Mouse (Mus musculus) intestine, embryonic 14.5 days (tissue): ENCODE measurements around the gene Tfdp2. TPM values are rescaled to one million over a fixed set of nuclear protein-coding genes. Genes with fewer than 3 reads are reported as not detected.
A peak's percentile ranks its signal among the peaks of the same experiment; 100 is the strongest.

Source experiments
- ATAC-seq: fragments of 200-750 bp; cut with Nextera tagmentation; replicated peaks from 2 replicates; pipeline ENCODE4 v1.8.0; 2017; ENCODE audit warnings: low read depth, moderate number of reproducible peaks, moderate TSS enrichment, moderate library complexity; ENCODE audit not compliant: low FRiP score, low TSS enrichment
- DNase-seq: peaks from one replicate; pipeline ENCODE4 v3.0.0-alpha.2; 2018; ENCODE audit warnings: low spot score
- H3K27ac ChIP-seq: fragments of 300-500 bp; sonication (generic); 2 replicates; pipeline ENCODE4 v1.5.1; 2014; ENCODE audit warnings: low read depth, mild to moderate bottlenecking, control low read depth
- H3K27me3 ChIP-seq: fragments of 300-500 bp; sonication (generic); replicated peaks from 2 replicates; pipeline ENCODE4 v1.6.1; 2014; ENCODE audit warnings: low read length, control low read depth; ENCODE audit not compliant: control insufficient read depth, insufficient read depth
- H3K36me3 ChIP-seq: fragments of 300-500 bp; sonication (generic); 2 replicates; pipeline ENCODE4 v1.6.1; 2014; ENCODE audit warnings: low read length, control low read depth; ENCODE audit not compliant: control insufficient read depth, insufficient read depth
- H3K4me1 ChIP-seq: fragments of 300-500 bp; sonication (generic); replicated peaks from 2 replicates; pipeline ENCODE4 v1.6.1; 2014; ENCODE audit warnings: low read length, control low read depth, mixed read lengths; ENCODE audit not compliant: control insufficient read depth, insufficient read depth
- H3K4me2 ChIP-seq: fragments of 300-500 bp; sonication (generic); 2 replicates; pipeline ENCODE4 v1.6.1; 2014; ENCODE audit warnings: low read length
- H3K4me3 ChIP-seq: fragments of 300-500 bp; sonication (generic); 2 replicates; pipeline ENCODE4 v1.5.1; 2014; ENCODE audit warnings: low read depth, low read length, control low read depth, mixed read lengths
- H3K9ac ChIP-seq: fragments of 300-500 bp; sonication (generic); 2 replicates; pipeline ENCODE4 v1.6.1; 2014; ENCODE audit warnings: mild to moderate bottlenecking, low read length
- H3K9me3 ChIP-seq: fragments of 300-500 bp; sonication (generic); 2 replicates; pipeline ENCODE4 v1.6.1; 2016; ENCODE audit warnings: low read length, control low read depth; ENCODE audit not compliant: control insufficient read depth
- WGBS: fragments of 180-500 bp; shearing (Covaris S2); extraction: QIAGEN DNeasy Blood & Tissue Kit; methylation state at CpG from one replicate; pipeline ENCODE4 v1.1.7; 2014; 5-methylcytosine and 5-hydroxymethylcytosine counted together
- polyA plus RNA-seq: library from polyadenylated mRNA; unstranded; fragments of >200 nt; fragmentation: Nextera tagmentation; extraction: Ambion mirVana; gene quantifications from 2 replicates; pipeline ENCODE4 v1.2.1, GENCODE M21; 2014

Tfdp2 gene
- polyA plus RNA-seq, 1 experiment from 2014 or later = 46.4 TPM

DNA sequence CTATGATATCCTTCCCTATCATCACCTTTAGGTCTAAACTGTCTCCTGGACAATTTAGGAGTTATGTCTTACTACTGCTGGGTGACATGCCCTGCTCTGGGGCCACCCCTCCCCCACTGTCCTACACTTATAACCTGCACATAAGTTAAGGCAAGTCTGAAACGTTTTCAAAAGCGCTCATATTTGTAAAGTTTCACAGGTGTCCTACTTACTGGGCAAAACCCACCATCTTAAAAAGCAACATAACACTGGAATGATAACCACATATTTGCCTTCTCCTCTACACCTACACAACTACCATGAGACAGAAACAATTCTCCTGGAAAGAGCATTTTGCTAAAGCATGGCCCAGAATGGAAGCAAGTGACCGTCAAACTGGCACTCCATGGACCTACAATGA, 164.0 kb downstream of the Tfdp2 start:
- H3K36me3 ChIP-seq = no peaks in the 10 kb centered on the region; the same call in 1 of the 2 replicates
- DNase-seq (no peak), ATAC-seq (no peak)
- peaks cover 21% of the 10 kb centered on the region for H3K4me1 ChIP-seq
- no peak overlapping the region for H3K4me3 ChIP-seq
- no peak overlapping the region for H3K27ac ChIP-seq
- WGBS = 87% methylated on average over 3 of the region's 3 CpGs
- no peak overlapping the region for H3K4me2 ChIP-seq
- no peaks in the 10 kb centered on the region for H3K9me3 ChIP-seq
- H3K27me3 ChIP-seq = no peaks in the 10 kb centered on the region
- H3K9ac ChIP-seq = no peak overlapping the region

GRCm38 (mm10) chr9:96363581-96364140, 167.6 kb downstream of the Tfdp2 start:
- H3K9me3 ChIP-seq = no peaks in the 10 kb centered on the region
- no peaks in the 10 kb centered on the region for H3K27me3 ChIP-seq
- peak; percentile 74 for ATAC-seq
- peaks cover 18% of the 10 kb centered on the region for H3K4me1 ChIP-seq
- H3K4me2 ChIP-seq = peak overlapping the region; percentile 53
- peak overlapping the region; percentile 74 for H3K4me3 ChIP-seq
- peak overlapping the region; percentile 86 for H3K9ac ChIP-seq
- peak; percentile 83 for DNase-seq
- H3K27ac ChIP-seq = peak overlapping the region; percentile 92
- H3K36me3 ChIP-seq = no peaks in the 10 kb centered on the region
- WGBS = 0% methylated on average over 64 of the region's 64 CpGs

GRCm38 (mm10) chr9:96364141-96364838, 168.2 kb downstream of the Tfdp2 start, which contains the start of gene Atp1b3:
Gene Atp1b3, minus strand, starts transcription at chr9:96364442.
- ATAC-seq = peak; percentile 98
- H3K9me3 ChIP-seq = no peaks in the 10 kb centered on the region
- DNase-seq = peak; percentile 100
- peaks cover 18% of the 10 kb centered on the region for H3K4me1 ChIP-seq
- H3K36me3 ChIP-seq = no peaks in the 10 kb centered on the region
- no peaks in the 10 kb centered on the region for H3K27me3 ChIP-seq
- 0% methylated on average over 55 of the region's 81 CpGs for WGBS
- H3K4me3 ChIP-seq = peak within 1 kb of the TSS; percentile 74
- peak within 1 kb of the TSS; percentile 92 for H3K27ac ChIP-seq
- H3K4me2 ChIP-seq = peak within 1 kb of the TSS; percentile 53
- H3K9ac ChIP-seq = peak within 1 kb of the TSS; percentile 86

DNA sequence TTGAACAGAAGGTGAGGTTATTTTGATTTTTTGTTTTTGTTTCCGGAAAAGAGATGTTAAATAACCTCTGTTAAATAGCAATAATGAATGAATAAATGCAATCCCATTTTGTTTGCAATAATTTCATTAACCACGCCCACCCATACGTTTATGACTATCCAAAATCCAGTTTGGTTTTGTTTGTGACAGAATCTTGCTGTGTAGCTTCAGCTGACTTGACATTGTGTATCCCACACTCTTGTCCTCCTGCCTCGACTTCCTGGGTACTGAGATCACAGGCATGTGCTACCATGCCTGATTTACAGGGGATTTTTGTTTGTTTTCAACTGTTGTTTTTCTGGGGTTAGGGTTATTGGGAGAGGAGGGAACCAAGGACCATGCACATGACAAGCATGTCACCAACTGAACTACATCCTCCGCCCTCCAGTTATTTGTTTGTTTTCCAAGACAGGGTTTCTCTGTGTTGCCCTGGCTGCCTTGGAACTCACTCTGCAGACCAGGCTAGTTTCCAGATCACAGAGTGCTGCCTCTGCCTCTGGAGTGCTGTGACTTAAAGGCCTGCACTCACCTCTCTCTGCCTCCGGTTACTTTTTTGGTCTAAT, 169.3 kb downstream of the Tfdp2 start:
- no peak for ATAC-seq
- no peaks in the 10 kb centered on the region for H3K9me3 ChIP-seq
- no peak overlapping the region for H3K4me3 ChIP-seq
- H3K27ac ChIP-seq = no peak overlapping the region
- H3K4me1 ChIP-seq = peaks cover 18% of the 10 kb centered on the region
- WGBS = 61% methylated on average over 6 of the region's 6 CpGs
- DNase-seq = no peak
- H3K36me3 ChIP-seq = no peaks in the 10 kb centered on the region
- no peak overlapping the region for H3K4me2 ChIP-seq
- no peaks in the 10 kb centered on the region for H3K27me3 ChIP-seq
- no peak overlapping the region for H3K9ac ChIP-seq

- no peaks in the 10 kb centered on the region for H3K36me3 ChIP-seq
- no peak for DNase-seq
Measured at GRCm38 (mm10) chr9:96369654-96370384, 173.7 kb downstream of the Tfdp2 start.

GRCm38 (mm10) chr9:96371075-96371474, 175.0 kb downstream of the Tfdp2 start:
- no peaks in the 10 kb centered on the region for H3K4me1 ChIP-seq
- 79% methylated on average over 5 of the region's 5 CpGs for WGBS
- no peaks in the 10 kb centered on the region for H3K36me3 ChIP-seq
- no peak overlapping the region for H3K4me2 ChIP-seq
- no peak for DNase-seq
- no peak for ATAC-seq
- no peak overlapping the region for H3K9ac ChIP-seq
- no peaks in the 10 kb centered on the region for H3K27me3 ChIP-seq
- no peak overlapping the region for H3K4me3 ChIP-seq
- H3K9me3 ChIP-seq = no peaks in the 10 kb centered on the region
- no peak overlapping the region for H3K27ac ChIP-seq

More at GRCm38 (mm10) chr9:96369654-96370384, 173.7 kb downstream of the Tfdp2 start:
- no peak overlapping the region for H3K9ac ChIP-seq
- H3K27ac ChIP-seq = no peak overlapping the region
- no peaks in the 10 kb centered on the region for H3K9me3 ChIP-seq
- no peak overlapping the region for H3K4me3 ChIP-seq
- H3K4me2 ChIP-seq = no peak overlapping the region
- ATAC-seq = no peak
- no peaks in the 10 kb centered on the region for H3K4me1 ChIP-seq
- WGBS = 59% methylated on average over 5 of the region's 5 CpGs
- H3K27me3 ChIP-seq = no peaks in the 10 kb centered on the region

Other genes starting within 250 kb of the Tfdp2 start
- gene Xrn1, start 241.5 kb upstream of the Tfdp2 start, polyA plus RNA-seq = 19.4 and 22.0 TPM in 2 replicates
- 5.8 and 6.3 TPM in 2 replicates for gene Gk5, start 76.9 kb upstream of the Tfdp2 start, polyA plus RNA-seq
- 152 and 168 TPM in 2 replicates for gene Atp1b3, start 168.2 kb downstream of the Tfdp2 start, polyA plus RNA-seq